Mouse (Mus musculus) limb, embryonic 14.5 days (tissue): ENCODE data around the gene Trp53. TPM values are rescaled to one million over a fixed set of nuclear protein-coding genes. Genes with fewer than 3 reads are reported as not detected.

Experiments used
- ATAC-seq: fragments of 200-750 bp; cut with Nextera tagmentation; 2 replicates; pipeline ENCODE4 v1.8.0; 2017; ENCODE audit warnings: low read depth, moderate number of reproducible peaks, moderate TSS enrichment; ENCODE audit not compliant: low FRiP score
- DNase-seq: peaks from one replicate; pipeline ENCODE4 v3.0.0-alpha.2; 2015; ENCODE audit warnings: low spot score
- H3K27ac ChIP-seq: fragments of 300-500 bp; sonication (generic); replicated peaks from 2 replicates; pipeline ENCODE4 v1.5.1; 2014; ENCODE audit warnings: low read depth, mild to moderate bottlenecking, low read length, moderate library complexity, mixed read lengths
- H3K27me3 ChIP-seq: fragments of 300-500 bp; sonication (generic); 2 replicates; pipeline ENCODE4 v1.6.1; 2014; ENCODE audit warnings: low read length, mixed read lengths; ENCODE audit not compliant: control insufficient read depth, insufficient read depth
- H3K36me3 ChIP-seq: fragments of 300-500 bp; sonication (generic); 2 replicates; pipeline ENCODE4 v1.6.1; 2014; ENCODE audit warnings: mild to moderate bottlenecking, low read length, moderate library complexity, mixed read lengths; ENCODE audit not compliant: control insufficient read depth, insufficient read depth
- H3K4me1 ChIP-seq: fragments of 300-500 bp; sonication (generic); 2 replicates; pipeline ENCODE4 v1.6.1; 2014; ENCODE audit warnings: antibody characterized with exemption, low read length, mixed read lengths; ENCODE audit not compliant: control insufficient read depth, insufficient read depth
- H3K4me2 ChIP-seq: fragments of 300-500 bp; sonication (generic); replicated peaks from 2 replicates; pipeline ENCODE4 v1.6.1; 2014; ENCODE audit warnings: low read depth, mild to moderate bottlenecking, low read length, moderate library complexity; ENCODE audit not compliant: severe bottlenecking
- H3K4me3 ChIP-seq: fragments of 300-500 bp; sonication (generic); replicated peaks from 2 replicates; pipeline ENCODE4 v1.5.1; 2014; ENCODE audit warnings: low read length
- H3K9ac ChIP-seq: fragments of 300-500 bp; sonication (generic); 2 replicates; pipeline ENCODE4 v1.6.1; 2014; ENCODE audit warnings: mild to moderate bottlenecking, low read depth, low read length, moderate library complexity; ENCODE audit not compliant: severe bottlenecking
- H3K9me3 ChIP-seq: fragments of 300-500 bp; sonication (generic); 2 replicates; pipeline ENCODE4 v1.6.1; 2016; ENCODE audit warnings: low read length; ENCODE audit not compliant: control insufficient read depth
- POLR2A ChIP-seq: fragments of 200-500 bp; IDR thresholded peaks from 2 replicates; pipeline ENCODE4 v1.8.0; 2012; ENCODE audit warnings: inconsistent platforms, mild to moderate bottlenecking, moderate library complexity, borderline replicate concordance; ENCODE audit not compliant: insufficient read depth, insufficient read length; ENCODE audit errors: extremely low read depth
- WGBS: fragments of 180-500 bp; shearing (Covaris S2); extraction: QIAGEN DNeasy Blood & Tissue Kit; methylation state at CpG from one replicate; pipeline ENCODE4 v1.1.7; 2014; 5-methylcytosine and 5-hydroxymethylcytosine counted together
- polyA plus RNA-seq, 2 experiments: library from polyadenylated mRNA; depleted of rRNA in 1 of 2; stranded (reverse) in 1 of 2; unstranded in 1 of 2; fragments of >200 nt; fragmentation: Nextera tagmentation in 1 of 2; extraction: Ambion mirVana in 1 of 2; gene quantifications; 2 replicates each; pipeline versions ENCODE4 v1.2.1 to v1.2.3; 2012 to 2014

Gene Trp53
- polyA plus RNA-seq, 2 experiments: 138 to 173 TPM

DNA sequence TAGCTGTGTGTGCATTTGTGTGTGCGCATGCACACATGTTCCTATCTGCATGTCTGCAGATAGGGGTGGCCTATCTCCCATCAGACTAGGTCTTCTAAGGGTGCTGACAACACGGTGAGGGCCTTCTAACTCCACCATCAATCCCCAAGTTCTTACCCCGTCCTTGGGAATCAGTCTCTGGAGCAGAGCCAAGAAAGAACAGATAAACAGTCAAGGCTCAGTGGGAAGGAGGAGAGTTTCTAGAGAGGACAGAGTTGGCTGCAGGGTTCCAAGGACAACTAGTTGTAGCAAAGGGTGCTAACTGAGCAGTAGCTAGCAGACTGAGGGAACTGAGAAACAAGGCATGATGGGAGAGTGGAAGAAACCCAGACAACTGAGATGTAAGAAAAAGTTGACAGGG, 21.6 kb downstream of the Trp53 start:
- no peak for ATAC-seq
- no peak overlapping the region for H3K27ac ChIP-seq
- H3K4me3 ChIP-seq: no peak overlapping the region
- H3K9ac ChIP-seq: no peak overlapping the region
- no peak overlapping the region for H3K4me2 ChIP-seq
- H3K27me3 ChIP-seq: no peaks in the 10 kb centered on the region; the same call in 1 of the 2 replicates
- H3K4me1 ChIP-seq: peaks cover 28% of the 10 kb centered on the region
- no peaks in the 10 kb centered on the region for H3K9me3 ChIP-seq
- TF ChIP-seq POLR2A: no peak
- no peak for DNase-seq
- H3K36me3 ChIP-seq: 0 out of 2 replicates have a peak, but pooled peaks cover 6% of the 10 kb centered on the region
- 81% methylated on average over 3 of the region's 3 CpGs for WGBS

DNA sequence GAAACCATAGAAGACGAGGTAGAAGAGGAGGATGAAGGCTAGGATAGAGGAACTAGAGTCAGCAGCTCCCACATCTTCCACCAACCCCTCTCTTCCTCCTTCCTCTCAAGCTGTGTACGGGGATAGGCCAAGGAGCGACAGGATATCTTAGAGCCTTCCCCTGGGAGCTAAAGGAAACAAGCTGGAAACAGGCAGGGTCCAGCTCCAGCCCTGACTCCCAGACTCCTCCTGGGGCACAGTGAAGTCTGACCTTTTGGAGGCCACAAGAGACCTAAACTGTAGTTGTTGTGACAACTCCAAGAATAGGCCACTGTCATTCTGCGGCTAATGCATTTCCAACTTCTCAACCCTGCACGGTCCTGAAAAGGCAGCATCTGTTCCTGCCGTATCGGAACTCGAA, 23.4 kb downstream of the Trp53 start:
- no peak for TF ChIP-seq POLR2A
- Histone ChIP-seq H3K36me3 (0 out of 2 replicates have a peak, but pooled peaks cover 6% of the 10 kb centered on the region), H3K4me1 (peaks cover 28% of the 10 kb centered on the region), H3K9me3 (no peaks in the 10 kb centered on the region), H3K27ac (no peak overlapping the region), H3K4me2 (no peak overlapping the region), H3K9ac (no peak overlapping the region), H3K27me3 (no peaks in the 10 kb centered on the region; the same call in 1 of the 2 replicates), H3K4me3 (no peak overlapping the region)
- 78% methylated on average over 8 of the region's 8 CpGs for WGBS
- DNase-seq: no peak
- ATAC-seq: no peak

GRCm38 (mm10) chr11:69604347-69604746, 24.2 kb downstream of the Trp53 start:
- DNase-seq: no peak
- no peak for ATAC-seq
- Histone ChIP-seq H3K27ac (no peak overlapping the region), H3K4me1 (peaks cover 25% of the 10 kb centered on the region), H3K9me3 (no peaks in the 10 kb centered on the region), H3K9ac (peak overlapping the region; percentile 70; the same call in 1 of the 2 replicates), H3K27me3 (no peaks in the 10 kb centered on the region; the same call in 1 of the 2 replicates), H3K36me3 (0 out of 2 replicates have a peak, but pooled peaks cover 6% of the 10 kb centered on the region), H3K4me2 (peak overlapping the region; percentile 100), H3K4me3 (peak overlapping the region; percentile 63)
- no peak for TF ChIP-seq POLR2A
- 61% methylated on average over 3 of the region's 3 CpGs for WGBS

- Histone ChIP-seq H3K4me2 (peak overlapping the region; percentile 100), H3K4me3 (peak overlapping the region; percentile 63), H3K9ac (peak overlapping the region; percentile 70), H3K27ac (0 out of 2 replicates have a peak overlapping the region, but pooled peaks have one; percentile 19), H3K4me1 (peaks cover 21% of the 10 kb centered on the region), H3K9me3 (no peaks in the 10 kb centered on the region), H3K27me3 (no peaks in the 10 kb centered on the region; the same call in 1 of the 2 replicates), H3K36me3 (0 out of 2 replicates have a peak, but pooled peaks cover 6% of the 10 kb centered on the region)
- DNase-seq: no peak
- WGBS: under 1% methylated on average over 44 of the region's 73 CpGs
- ATAC-seq: peak; percentile 17; the same call in 1 of the 2 replicates
- no peak for TF ChIP-seq POLR2A
Measured at GRCm38 (mm10) chr11:69604795-69605664, 24.9 kb downstream of the Trp53 start.

DNA sequence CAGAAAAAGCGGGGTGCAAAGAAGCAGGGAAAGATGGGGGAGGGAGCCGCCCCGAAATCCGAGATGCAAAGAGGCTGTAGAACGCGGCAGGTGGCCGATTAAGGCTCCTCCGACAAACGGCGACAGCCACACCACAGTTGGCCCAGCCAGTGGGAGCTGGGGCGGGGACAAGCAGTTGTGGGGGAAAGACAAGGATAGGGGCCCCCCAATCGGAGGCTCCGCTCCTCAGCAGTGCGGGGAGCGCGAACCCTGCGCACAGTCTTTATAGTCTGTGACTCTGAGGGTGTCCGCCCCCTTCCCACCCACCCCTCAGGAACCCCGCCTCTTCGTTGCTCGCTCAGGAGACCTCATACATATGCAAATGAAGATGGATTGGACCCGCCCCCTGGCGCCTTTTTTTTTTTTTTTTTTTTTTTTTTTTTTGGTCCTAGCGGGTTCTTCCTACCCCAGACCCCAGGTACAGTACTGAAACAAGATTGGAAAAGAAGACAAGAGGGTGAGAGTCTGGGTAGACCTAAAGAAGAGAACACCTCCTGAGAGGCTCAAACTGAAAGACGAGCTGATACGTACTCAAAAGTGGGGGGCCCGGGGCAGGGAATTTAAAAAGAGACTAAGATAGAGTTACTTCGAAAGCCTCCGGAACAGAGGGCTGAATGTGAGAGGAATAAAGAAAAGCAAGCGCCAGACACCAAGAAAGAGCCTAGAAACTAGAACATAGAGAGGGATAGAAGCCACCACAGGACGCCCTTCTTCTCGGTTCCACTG, 25.7 kb downstream of the Trp53 start, which contains the start of gene Atp1b2:
Gene Atp1b2 (minus strand): TSS at position 217 of the 765 bp plus-strand sequence.
- peak; percentile 94 for ATAC-seq
- 2% methylated on average over 32 of the region's 32 CpGs for WGBS
- peak; percentile 88 for DNase-seq
- peak within 1 kb of the TSS; percentile 63 for H3K4me3 ChIP-seq
- H3K4me2 ChIP-seq: peak within 1 kb of the TSS; percentile 100
- H3K4me1 ChIP-seq: peaks cover 12% of the 10 kb centered on the region
- H3K9me3 ChIP-seq: no peaks in the 10 kb centered on the region
- H3K27ac ChIP-seq: 0 out of 2 replicates have a peak within 1 kb of the TSS, but pooled peaks have one; percentile 19
- H3K36me3 ChIP-seq: 0 out of 2 replicates have a peak, but pooled peaks cover 6% of the 10 kb centered on the region
- peak; percentile 97 for TF ChIP-seq POLR2A
- H3K27me3 ChIP-seq: no peaks in the 10 kb centered on the region; the same call in 1 of the 2 replicates
- peak within 1 kb of the TSS; percentile 70 for H3K9ac ChIP-seq
